Mouse (Mus musculus) heart, embryonic 16.5 days (tissue): Measurements from ENCODE around the gene Zfp1. TPM values are rescaled to one million over a fixed set of nuclear protein-coding genes. Genes with fewer than 3 reads are reported as not detected.

Experiments
- ATAC-seq: fragments of 200-750 bp; cut with Nextera tagmentation; replicated peaks from 2 replicates; pipeline ENCODE4 v1.8.0; 2017; ENCODE audit warnings: moderate number of reproducible peaks; ENCODE audit not compliant: insufficient read depth, low FRiP score; ENCODE audit errors: extremely low read depth
- H3K27ac ChIP-seq: fragments of 300-500 bp; sonication (generic); 2 replicates; pipeline ENCODE4 v1.5.1; 2014; ENCODE audit warnings: mild to moderate bottlenecking, low read length, control low read depth, moderate library complexity
- H3K27me3 ChIP-seq: fragments of 300-500 bp; sonication (generic); 2 replicates; pipeline ENCODE4 v1.6.1; 2014; ENCODE audit warnings: low read length, mixed read lengths; ENCODE audit not compliant: control insufficient read depth, insufficient read depth
- H3K36me3 ChIP-seq: fragments of 300-500 bp; sonication (generic); 2 replicates; pipeline ENCODE4 v1.6.1; 2014; ENCODE audit not compliant: control insufficient read depth, insufficient read depth
- H3K4me1 ChIP-seq: fragments of 300-500 bp; sonication (generic); 2 replicates; pipeline ENCODE4 v1.6.1; 2014; ENCODE audit warnings: low read length, mixed read lengths; ENCODE audit not compliant: control insufficient read depth, insufficient read depth
- H3K4me2 ChIP-seq: fragments of 300-500 bp; sonication (generic); 2 replicates; pipeline ENCODE4 v1.6.1; 2014; ENCODE audit warnings: low read depth, mild to moderate bottlenecking, control low read depth, low read length
- H3K4me3 ChIP-seq: fragments of 300-500 bp; sonication (generic); 2 replicates; pipeline ENCODE4 v1.5.1; 2014; ENCODE audit warnings: mild to moderate bottlenecking, control low read depth, low read length
- H3K9ac ChIP-seq: fragments of 300-500 bp; sonication (generic); 2 replicates; pipeline ENCODE4 v1.6.1; 2014; ENCODE audit warnings: low read length, control low read depth
- H3K9me3 ChIP-seq: fragments of 300-500 bp; sonication (generic); replicated peaks from 2 replicates; pipeline ENCODE4 v1.6.1; 2016; ENCODE audit warnings: low read length; ENCODE audit not compliant: control insufficient read depth
- WGBS: fragments of 180-500 bp; shearing (Covaris S2); extraction: QIAGEN DNeasy Blood & Tissue Kit; methylation state at CpG from one replicate; pipeline ENCODE4 v1.1.7; 2014; 5-methylcytosine and 5-hydroxymethylcytosine counted together
- microRNA-seq: library from miRNA; unstranded; fragments of <30 nt; microRNA quantifications from one replicate; pipeline ENCODE4, GENCODE M21; 2017
- polyA plus RNA-seq: library from polyadenylated mRNA; unstranded; fragments of >200 nt; fragmentation: Nextera tagmentation; extraction: Ambion mirVana; gene quantifications from 2 replicates; pipeline ENCODE4 v1.2.1, GENCODE M21; 2015

Zfp1 gene
- polyA plus RNA-seq, 1 experiment from 2014 or later, result 16.7 TPM

GRCm38 (mm10) chr8:111717488-111717792 is 74.2 kb downstream of the Zfp1 start:
- WGBS, result 38% methylated on average over 4 of the region's 4 CpGs
- peak overlapping the region; percentile 98 for H3K27ac ChIP-seq
- peak overlapping the region; percentile 74 for H3K9ac ChIP-seq
- H3K9me3 ChIP-seq, result no peaks in the 10 kb centered on the region
- peaks cover 50% of the 10 kb centered on the region for H3K4me1 ChIP-seq
- H3K4me3 ChIP-seq, result no peak overlapping the region
- no peaks in the 10 kb centered on the region for H3K27me3 ChIP-seq
- peak overlapping the region; percentile 54 for H3K4me2 ChIP-seq
- H3K36me3 ChIP-seq, result peaks cover 49% of the 10 kb centered on the region
- ATAC-seq, result no peak

DNA sequence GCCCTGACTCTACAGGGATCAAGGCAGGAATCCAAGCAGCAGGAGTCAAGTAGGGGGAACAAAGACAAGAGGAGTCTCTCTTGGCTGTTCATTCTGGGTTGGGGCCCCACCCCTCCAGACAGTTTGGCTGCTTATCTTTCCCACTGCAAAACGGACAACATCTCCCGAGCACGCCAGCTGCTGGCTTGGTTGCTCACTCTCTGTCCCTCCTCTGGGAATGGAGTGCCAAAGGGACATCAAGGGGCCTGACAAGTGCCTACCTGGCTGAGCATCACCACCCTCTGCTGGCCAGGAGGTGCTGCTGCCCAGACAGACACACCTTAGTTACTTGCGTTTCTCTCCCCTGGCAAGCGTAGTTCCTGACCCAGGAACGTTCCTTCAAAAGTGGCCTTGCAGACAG is 74.7 kb downstream of the Zfp1 start:
- Histone ChIP-seq H3K4me2 (peak overlapping the region; percentile 54; the same call in 1 of the 2 replicates), H3K9ac (peak overlapping the region; percentile 74), H3K4me1 (peaks cover 50% of the 10 kb centered on the region), H3K36me3 (peaks cover 47% of the 10 kb centered on the region), H3K27me3 (no peaks in the 10 kb centered on the region), H3K4me3 (no peak overlapping the region), H3K27ac (peak overlapping the region; percentile 98), H3K9me3 (no peaks in the 10 kb centered on the region)
- 23% methylated on average over 6 of the region's 6 CpGs for WGBS
- ATAC-seq, result peak; percentile 45

DNA sequence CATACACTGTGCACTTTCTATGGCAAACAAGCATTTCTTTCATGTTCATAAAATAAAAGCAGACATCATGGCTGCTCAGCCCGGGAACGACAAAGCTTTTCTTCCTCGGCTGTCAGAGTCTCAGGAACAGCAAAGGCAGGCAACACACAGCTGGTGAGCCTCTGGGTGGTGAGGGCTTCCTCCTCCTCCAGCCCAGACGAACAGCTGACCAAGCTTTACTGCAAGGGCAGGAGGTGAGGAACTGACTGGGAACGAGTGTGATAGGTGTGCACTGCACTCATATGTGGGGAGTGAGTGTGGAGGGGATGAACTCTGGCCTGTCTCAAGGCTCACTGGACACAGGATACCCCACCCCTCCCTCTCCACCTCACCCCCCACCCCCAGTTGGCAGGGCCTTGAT is 75.7 kb downstream of the Zfp1 start:
- ATAC-seq, result no peak

DNA sequence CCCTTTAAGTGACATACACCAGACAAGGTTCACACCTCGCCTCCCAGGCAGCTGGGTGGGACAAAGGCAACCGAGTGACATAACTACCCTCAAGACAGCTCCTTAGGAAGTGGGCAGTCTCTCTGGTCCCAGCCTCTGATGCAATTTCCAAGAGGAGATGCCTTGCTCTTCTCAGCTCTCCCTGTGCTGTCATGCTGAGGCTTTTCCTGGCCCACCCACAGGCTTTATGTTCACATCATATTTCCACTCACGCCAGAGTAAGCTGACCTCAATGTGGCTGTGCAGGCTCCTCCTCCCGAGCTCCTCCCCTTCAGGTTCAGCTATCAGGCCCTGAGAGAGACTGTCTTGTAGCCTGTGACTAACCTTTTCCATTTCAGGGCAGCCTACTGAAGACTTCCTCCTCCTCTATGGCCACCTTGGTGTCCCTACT is 76.9 kb downstream of the Zfp1 start:
- no peak overlapping the region for H3K4me3 ChIP-seq
- H3K9ac ChIP-seq, result no peak overlapping the region
- H3K36me3 ChIP-seq, result peaks cover 25% of the 10 kb centered on the region
- no peak overlapping the region for H3K4me2 ChIP-seq
- WGBS, result 41% methylated on average over 4 of the region's 4 CpGs
- no peak for ATAC-seq
- no peaks in the 10 kb centered on the region for H3K9me3 ChIP-seq
- H3K27me3 ChIP-seq, result no peaks in the 10 kb centered on the region
- peak overlapping the region; percentile 37 for H3K27ac ChIP-seq
- H3K4me1 ChIP-seq, result peaks cover 60% of the 10 kb centered on the region

More for the DNA sequence above, 75.7 kb downstream of the Zfp1 start:
- Histone ChIP-seq H3K9me3 (no peaks in the 10 kb centered on the region), H3K36me3 (peaks cover 37% of the 10 kb centered on the region), H3K27ac (peak overlapping the region; percentile 98), H3K4me3 (no peak overlapping the region), H3K4me1 (peaks cover 51% of the 10 kb centered on the region), H3K9ac (peak overlapping the region; percentile 28; the same call in 1 of the 2 replicates), H3K4me2 (no peak overlapping the region), H3K27me3 (no peaks in the 10 kb centered on the region)
- WGBS, result 46% methylated on average over 5 of the region's 5 CpGs

Small RNA genes within 50 kb of the gene (microRNA-seq; reads per million reads assigned to microRNA genes)
- gene Mir7076, result not detected

Other genes with a start within 250 kb of the Zfp1 start
- 0.14 and 0.17 TPM in 2 replicates for gene Fa2h, start 249.6 kb upstream of the Zfp1 start, polyA plus RNA-seq
- 4.2 and 4.6 TPM in 2 replicates for gene Wdr59, start 121.3 kb upstream of the Zfp1 start, polyA plus RNA-seq
- 19.7 and 20.8 TPM in 2 replicates for gene Znrf1, start 107.3 kb upstream of the Zfp1 start, polyA plus RNA-seq
- gene Ldhd, start 13.0 kb upstream of the Zfp1 start, polyA plus RNA-seq, result 1.2 TPM in 2 replicates
- gene Ctrb1, start 47.6 kb downstream of the Zfp1 start, polyA plus RNA-seq, result 0.17 and 2.1 TPM in 2 replicates
- gene Bcar1, start 100.4 kb downstream of the Zfp1 start, polyA plus RNA-seq, result 39.8 and 46.7 TPM in 2 replicates
- gene Cfdp1, start 210.9 kb downstream of the Zfp1 start, polyA plus RNA-seq, result 114 and 123 TPM in 2 replicates
- gene Tmem170, start 233.3 kb downstream of the Zfp1 start, polyA plus RNA-seq, result 3.4 and 3.8 TPM in 2 replicates